15 mouse cellular contexts compared by ENCODE assay signal in the genomic region with DNA sequence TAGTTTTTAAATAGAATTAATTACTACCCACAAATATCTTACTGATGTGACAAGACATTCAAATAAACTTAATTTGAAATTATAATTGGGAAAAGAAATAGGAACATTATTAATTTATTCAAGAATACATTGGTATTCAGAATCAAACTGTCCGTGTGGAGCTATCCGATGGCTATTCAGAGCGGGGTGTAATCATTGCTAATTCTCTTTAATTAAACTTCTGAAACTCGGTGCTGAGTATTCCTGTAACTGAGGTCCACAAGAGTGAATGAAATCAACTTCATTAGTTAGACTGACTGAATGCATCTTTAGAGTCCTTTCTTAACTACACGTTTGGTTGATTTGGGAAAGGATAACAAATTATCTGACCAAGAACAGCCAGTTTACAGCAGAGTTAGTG.
"Had no signal": no experiment of that assay in that cellular context is flagged by ENCODE, and none has a peak within 500 bp of the region (broad histone marks: within the 10 kb centered on the region; RNA-seq: fewer than 3 reads in every experiment).

No protein-coding gene starts in this region.

- H3K27me3 ChIP-seq: neural tube, embryonic 13.5 days; neural tube, embryonic 15.5 days; stomach, embryonic 15.5 days had no signal

- H3K9ac ChIP-seq: neural tube, embryonic 13.5 days; neural tube, embryonic 15.5 days; stomach, embryonic 15.5 days had no signal

- H3K4me2 ChIP-seq: neural tube, embryonic 13.5 days; neural tube, embryonic 15.5 days; stomach, embryonic 15.5 days had no signal

- DNase-seq: right cerebral cortex, adult 18-20 months; right cerebral cortex, postnatal 14 days; right cerebral cortex, postnatal 25 days; right cerebral cortex, postnatal 4 days; spleen, adult 18-20 months; thymus, adult 18-20 months; thymus, adult 2 months; thymus, postnatal 14 days; thymus, postnatal 25 days; thymus, postnatal 36 days; thymus, postnatal 4 days had no signal

- H3K4me1 ChIP-seq: neural tube, embryonic 13.5 days; neural tube, embryonic 15.5 days; stomach, embryonic 15.5 days had no signal

- H3K4me3 ChIP-seq: neural tube, embryonic 13.5 days; neural tube, embryonic 15.5 days; stomach, embryonic 15.5 days had no signal

- H3K9me3 ChIP-seq: neural tube, embryonic 13.5 days; neural tube, embryonic 15.5 days; stomach, embryonic 15.5 days had no signal

- H3K36me3 ChIP-seq: neural tube, embryonic 13.5 days; neural tube, embryonic 15.5 days; stomach, embryonic 15.5 days had no signal

- H3K27ac ChIP-seq: neural tube, embryonic 13.5 days; neural tube, embryonic 15.5 days; stomach, embryonic 15.5 days; stomach, postnatal 0 days had no signal
